Mouse (Mus musculus): Measurements from ENCODE around the gene Eps15. TPM values are rescaled to one million over a fixed set of nuclear protein-coding genes. Genes with fewer than 3 reads are reported as not detected.

Gene Eps15
- polyA plus RNA-seq, 2 experiments, result 20.7 to 40.1 TPM

DNA sequence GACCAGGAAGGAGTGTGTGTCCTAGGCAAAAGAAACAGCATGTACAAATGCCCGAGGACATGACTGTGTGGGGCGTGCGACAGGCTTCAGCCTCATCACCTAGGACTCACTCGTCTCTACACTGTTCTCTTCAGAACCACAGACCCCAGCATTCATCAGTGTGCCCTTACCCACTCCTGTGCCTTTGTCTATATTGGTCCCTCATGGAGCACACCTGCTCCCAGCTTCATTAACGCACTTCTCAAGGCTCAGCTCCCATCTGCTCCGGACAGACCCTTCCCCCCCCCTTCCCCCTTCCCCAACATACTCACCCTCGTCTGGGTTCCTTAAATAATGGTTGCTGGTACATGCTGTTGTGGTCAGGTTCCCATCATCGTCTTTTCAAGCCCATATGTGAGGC, 125.3 kb downstream of the Eps15 start:
- TF ChIP-seq EP300 (IDR thresholded peaks at IDR 0.05; ENCODE audit: low read depth) (no peak), CTCF (IDR thresholded peaks at IDR 0.05; ENCODE audit: low read depth) (no peak)
- 50% methylated on average over 8 of the region's 8 CpGs for WGBS (ENCODE audit: insufficient replicate concordance)
- peak overlapping the region; percentile 97 for H3K4me2 ChIP-seq (ENCODE audit: low read depth)
- H3K4me3 ChIP-seq (ENCODE audit: insufficient read depth in 1 of 2, low read depth in 2 of 2, low read length in 2 of 2), result peak overlapping the region; percentile 68 to 97
- peak overlapping the region; percentile 95 for H3K9ac ChIP-seq (replicated peaks)
- peaks cover 31 to 38% of the 10 kb centered on the region in 2 experiments for H3K4me1 ChIP-seq (replicated peaks; ENCODE audit: control insufficient read depth in 2 of 2, insufficient read depth in 2 of 2, low read length in 1 of 2)
- ATAC-seq (ENCODE audit: insufficient read depth) (no peak), DNase-seq (ENCODE audit: low read depth in 3 of 3, low spot score in 3 of 3) (no peak)
- no peaks in the 10 kb centered on the region for H3K27me3 ChIP-seq (ENCODE audit: control insufficient read depth, insufficient read depth, low read length)
- H3K9me3 ChIP-seq (ENCODE audit: control insufficient read depth, low read length), result no peaks in the 10 kb centered on the region
- H3K27ac ChIP-seq, result peak overlapping the region; percentile 97
- peaks cover 32% of the 10 kb centered on the region for H3K36me3 ChIP-seq (replicated peaks; ENCODE audit: control insufficient read depth, insufficient read depth, low read depth)

DNA sequence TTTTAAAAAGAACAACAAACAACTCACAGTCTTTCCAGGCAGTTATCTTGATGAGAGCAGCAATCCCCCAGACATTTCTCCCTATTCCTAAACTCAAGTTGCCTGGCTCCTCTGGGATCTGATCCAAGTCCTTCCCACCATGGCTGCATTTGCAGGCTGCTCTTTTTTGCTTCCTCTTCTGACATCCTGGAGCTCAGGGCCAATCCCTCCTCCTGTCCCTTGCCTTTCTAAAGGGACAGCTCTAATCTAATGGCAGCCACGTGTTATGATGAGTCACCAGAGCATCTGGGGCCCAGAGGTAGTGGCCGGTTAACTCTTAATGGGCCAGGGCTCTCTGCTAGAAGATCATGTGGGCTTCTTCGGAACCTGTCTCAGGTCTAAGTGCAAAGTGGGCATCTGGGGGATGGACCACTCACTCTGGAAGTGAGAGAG, 126.0 kb downstream of the Eps15 start:
- Histone ChIP-seq H3K27me3 (ENCODE audit: control insufficient read depth, insufficient read depth, low read length) (no peaks in the 10 kb centered on the region), H3K4me2 (ENCODE audit: low read depth) (peak overlapping the region; percentile 97), H3K4me3 (ENCODE audit: insufficient read depth in 1 of 2, low read depth in 2 of 2, low read length in 2 of 2) (peak overlapping the region; percentile 68 to 97), H3K4me1 (replicated peaks; ENCODE audit: control insufficient read depth in 2 of 2, insufficient read depth in 2 of 2, low read length in 1 of 2) (peaks cover 36 to 44% of the 10 kb centered on the region in 2 experiments), H3K27ac (peak overlapping the region; percentile 97), H3K9ac (replicated peaks) (peak overlapping the region; percentile 95), H3K9me3 (ENCODE audit: control insufficient read depth, low read length) (no peaks in the 10 kb centered on the region), H3K36me3 (replicated peaks; ENCODE audit: control insufficient read depth, insufficient read depth, low read depth) (peaks cover 32% of the 10 kb centered on the region)
- 0% methylated on average over 3 of the region's 3 CpGs for WGBS (ENCODE audit: insufficient replicate concordance)
- peak; percentile 75 for ATAC-seq (ENCODE audit: insufficient read depth)
- DNase-seq (ENCODE audit: low read depth in 3 of 3, low spot score in 3 of 3), result peak; percentile 84 to 86 (median 85)
- TF ChIP-seq EP300 (IDR thresholded peaks at IDR 0.05; ENCODE audit: low read depth) (peak; percentile 82), CTCF (IDR thresholded peaks at IDR 0.05; ENCODE audit: low read depth) (no peak)

GRCm38 (mm10) chr4:109406486-109407175, 126.6 kb downstream of the Eps15 start, which contains the start of gene Ttc39a:
Gene Ttc39a, plus strand, starts transcription at chr4:109406623.
- ATAC-seq (ENCODE audit: insufficient read depth) (peak; percentile 42), DNase-seq (ENCODE audit: low read depth in 3 of 3, low spot score in 3 of 3) (no peak)
- WGBS (ENCODE audit: insufficient replicate concordance), result under 1% methylated on average over 55 of the region's 56 CpGs
- Histone ChIP-seq H3K9ac (replicated peaks) (peak within 1 kb of the TSS; percentile 95), H3K9me3 (ENCODE audit: control insufficient read depth, low read length) (no peaks in the 10 kb centered on the region), H3K27me3 (ENCODE audit: control insufficient read depth, insufficient read depth, low read length) (no peaks in the 10 kb centered on the region), H3K36me3 (replicated peaks; ENCODE audit: control insufficient read depth, insufficient read depth, low read depth) (peaks cover 29% of the 10 kb centered on the region), H3K4me2 (ENCODE audit: low read depth) (peak within 1 kb of the TSS; percentile 97), H3K4me3 (ENCODE audit: insufficient read depth in 1 of 2, low read depth in 2 of 2, low read length in 2 of 2) (peak within 1 kb of the TSS; percentile 68 to 97), H3K4me1 (replicated peaks; ENCODE audit: control insufficient read depth in 2 of 2, insufficient read depth in 2 of 2, low read length in 1 of 2) (peaks cover 40 to 49% of the 10 kb centered on the region in 2 experiments), H3K27ac (peak within 1 kb of the TSS; percentile 97)
- no peak for TF ChIP-seq CTCF (IDR thresholded peaks at IDR 0.05; ENCODE audit: low read depth)
- TF ChIP-seq EP300 (IDR thresholded peaks at IDR 0.05; ENCODE audit: low read depth), result no peak

GRCm38 (mm10) chr4:109407176-109407520, 127.1 kb downstream of the Eps15 start:
- Histone ChIP-seq H3K27ac (peak overlapping the region; percentile 97), H3K4me2 (ENCODE audit: low read depth) (peak overlapping the region; percentile 97), H3K9ac (replicated peaks) (peak overlapping the region; percentile 95), H3K27me3 (ENCODE audit: control insufficient read depth, insufficient read depth, low read length) (no peaks in the 10 kb centered on the region), H3K4me1 (replicated peaks; ENCODE audit: control insufficient read depth in 2 of 2, insufficient read depth in 2 of 2, low read length in 1 of 2) (peaks cover 46 to 54% of the 10 kb centered on the region in 2 experiments), H3K36me3 (replicated peaks; ENCODE audit: control insufficient read depth, insufficient read depth, low read depth) (peaks cover 25% of the 10 kb centered on the region), H3K4me3 (ENCODE audit: insufficient read depth in 1 of 2, low read depth in 2 of 2, low read length in 2 of 2) (peak overlapping the region; percentile 68 to 97), H3K9me3 (ENCODE audit: control insufficient read depth, low read length) (no peaks in the 10 kb centered on the region)
- TF ChIP-seq EP300 (IDR thresholded peaks at IDR 0.05; ENCODE audit: low read depth) (no peak), CTCF (IDR thresholded peaks at IDR 0.05; ENCODE audit: low read depth) (no peak)
- ATAC-seq (ENCODE audit: insufficient read depth), result no peak; the same call in 1 of the 2 replicates
- no peak for DNase-seq (ENCODE audit: low read depth in 3 of 3, low spot score in 3 of 3)
- WGBS (ENCODE audit: insufficient replicate concordance), result 3% methylated on average over 24 of the region's 24 CpGs

DNA sequence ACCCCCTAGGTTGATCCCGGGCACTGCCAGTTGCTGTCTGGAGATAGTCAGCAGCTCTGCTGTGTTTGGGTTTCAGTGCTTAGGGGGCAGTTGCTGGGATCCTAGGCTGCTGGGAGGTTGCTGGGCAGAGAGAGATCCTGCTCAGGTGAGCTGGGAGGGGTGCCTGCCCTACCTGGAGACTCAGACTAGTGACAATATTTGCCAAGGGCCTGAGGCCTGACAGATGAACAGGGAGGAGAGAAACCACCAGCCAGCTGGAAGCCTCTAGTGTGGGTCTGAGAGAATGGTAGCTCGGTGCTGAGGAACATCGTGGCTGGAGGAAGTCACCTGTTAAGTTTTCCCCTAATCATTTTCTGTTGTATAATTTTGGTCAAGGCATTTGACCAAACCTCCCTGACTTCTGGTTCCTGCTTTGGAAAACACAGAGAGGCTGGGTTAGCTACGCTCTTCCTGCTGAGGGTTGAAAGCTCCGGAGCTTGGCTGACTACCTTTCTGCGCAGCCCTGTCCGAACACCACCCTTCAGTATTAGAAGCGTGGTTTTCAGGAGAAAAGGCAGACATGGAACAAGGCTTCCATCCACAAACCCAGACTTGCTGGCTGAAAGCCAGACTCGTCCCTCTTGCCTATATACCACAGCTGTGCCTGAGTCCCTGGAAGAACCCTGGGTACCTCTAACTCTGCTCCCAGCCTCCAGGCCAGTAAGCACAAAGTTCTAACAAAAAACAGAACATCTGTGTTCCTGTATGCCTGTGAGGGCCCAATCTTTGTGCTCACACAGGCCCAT, 127.8 kb downstream of the Eps15 start:
- peak overlapping the region; percentile 97 for H3K27ac ChIP-seq
- 82% methylated on average over 9 of the region's 9 CpGs for WGBS (ENCODE audit: insufficient replicate concordance)
- TF ChIP-seq CTCF (IDR thresholded peaks at IDR 0.05; ENCODE audit: low read depth) (no peak), EP300 (IDR thresholded peaks at IDR 0.05; ENCODE audit: low read depth) (no peak)
- peak overlapping the region; percentile 68 to 97 for H3K4me3 ChIP-seq (ENCODE audit: insufficient read depth in 1 of 2, low read depth in 2 of 2, low read length in 2 of 2)
- DNase-seq (ENCODE audit: low read depth in 3 of 3, low spot score in 3 of 3), result no peak
- no peak for ATAC-seq (ENCODE audit: insufficient read depth)
- peak overlapping the region; percentile 97 for H3K4me2 ChIP-seq (ENCODE audit: low read depth)
- peaks cover 17% of the 10 kb centered on the region for H3K36me3 ChIP-seq (replicated peaks; ENCODE audit: control insufficient read depth, insufficient read depth, low read depth)
- H3K9me3 ChIP-seq (ENCODE audit: control insufficient read depth, low read length), result no peaks in the 10 kb centered on the region
- no peaks in the 10 kb centered on the region for H3K27me3 ChIP-seq (ENCODE audit: control insufficient read depth, insufficient read depth, low read length)
- peaks cover 53 to 62% of the 10 kb centered on the region in 2 experiments for H3K4me1 ChIP-seq (replicated peaks; ENCODE audit: control insufficient read depth in 2 of 2, insufficient read depth in 2 of 2, low read length in 1 of 2)
- H3K9ac ChIP-seq (replicated peaks), result peak overlapping the region; percentile 95

Measured in liver, embryonic 14.5 days (tissue).